Mouse (Mus musculus): ENCODE measurements around the gene Ctnna3.
"Not testable (repeated sequence)": the region's sequence is repeated elsewhere in the genome, so short reads cannot be mapped to it uniquely, and the experiment has no call there.

GRCm38 (mm10) chr10:65033516-65033915 lies 1603.6 kb downstream of the Ctnna3 start:
- TF ChIP-seq CTCF (IDR thresholded peaks at IDR 0.05; ENCODE audit: low read depth, low read length); POLR2AphosphoS5 (IDR thresholded peaks at IDR 0.05; ENCODE audit: insufficient replicate concordance, low read depth, low read length); GATA1 (IDR thresholded peaks at IDR 0.05; ENCODE audit: borderline replicate concordance, low read length); GATA2 (IDR thresholded peaks at IDR 0.05; ENCODE audit: borderline replicate concordance, low read depth, low read length): not testable (repeated sequence)

Measured in G1E (cell line).